Mouse (Mus musculus) megakaryocyte, embryonic 14.5 days (primary cell): ENCODE measurements around the gene Eif4ebp2.

Experiments
- FLI1 ChIP-seq: IDR thresholded peaks from 2 replicates; pipeline ENCODE4 v1.6.1; 2012; ENCODE audit warnings: low read length, inconsistent platforms, mixed read lengths
- GATA1 ChIP-seq: IDR thresholded peaks from 3 replicates; pipeline ENCODE4 v1.6.1; 2012; ENCODE audit warnings: mixed read lengths, low read length, inconsistent platforms, borderline replicate concordance

DNA sequence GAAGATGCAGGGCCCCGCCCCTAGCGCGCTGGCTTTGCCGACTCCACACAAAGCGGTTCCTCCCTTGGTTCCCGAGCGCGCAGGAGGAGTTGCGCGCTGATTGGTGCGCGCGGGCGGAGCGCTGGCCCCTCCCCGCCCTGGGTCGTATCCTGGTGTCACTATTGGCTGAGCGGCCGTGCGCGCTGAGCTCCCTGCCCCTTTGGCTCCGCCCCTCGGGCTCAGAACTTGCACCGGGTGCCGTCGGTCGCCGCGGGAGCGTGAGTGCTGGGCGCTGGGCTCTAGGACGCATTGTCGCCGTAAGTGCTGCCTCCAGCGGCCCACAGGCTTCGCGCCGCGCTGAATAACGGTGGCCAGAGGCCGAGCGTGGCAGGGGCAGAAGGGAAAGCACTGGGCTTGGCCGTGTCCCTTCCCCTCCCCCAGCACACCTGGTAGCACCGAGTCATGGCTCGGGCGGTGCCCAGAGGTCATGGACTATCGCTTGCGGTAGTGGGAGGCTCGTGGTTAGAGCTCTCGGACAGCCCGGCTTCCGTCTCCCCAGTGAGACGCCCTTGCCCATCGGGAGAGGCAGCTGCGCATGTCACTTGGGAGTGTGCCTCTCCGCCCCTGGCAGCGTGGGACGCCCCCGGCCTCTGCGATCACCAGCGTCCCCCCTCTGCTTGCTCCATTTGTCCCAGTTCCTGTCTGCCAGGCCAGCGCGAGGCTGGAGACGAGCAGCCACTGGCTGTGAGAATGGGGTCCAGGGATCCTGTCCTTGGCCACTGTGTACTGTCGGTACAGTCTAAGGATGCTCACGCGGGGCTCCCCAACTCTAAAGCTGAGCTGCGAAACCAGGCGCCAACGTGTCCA is 23.4 kb upstream of the Eif4ebp2 start, which contains the start of gene Lrrc20:
- TF ChIP-seq GATA1 (no peak), FLI1 (no peak)
